Mouse (Mus musculus) ES-Bruce4 (cell line): ENCODE results near the gene Adamts5.

Source experiments
- CTCF ChIP-seq: IDR thresholded peaks from one replicate; pipeline ENCODE4 v1.8.1; 2011; ENCODE audit warnings: low read depth, low read length
- POLR2A ChIP-seq: IDR thresholded peaks from one replicate; pipeline ENCODE4 v1.8.1; 2011; ENCODE audit warnings: low read length; ENCODE audit not compliant: insufficient read depth

DNA sequence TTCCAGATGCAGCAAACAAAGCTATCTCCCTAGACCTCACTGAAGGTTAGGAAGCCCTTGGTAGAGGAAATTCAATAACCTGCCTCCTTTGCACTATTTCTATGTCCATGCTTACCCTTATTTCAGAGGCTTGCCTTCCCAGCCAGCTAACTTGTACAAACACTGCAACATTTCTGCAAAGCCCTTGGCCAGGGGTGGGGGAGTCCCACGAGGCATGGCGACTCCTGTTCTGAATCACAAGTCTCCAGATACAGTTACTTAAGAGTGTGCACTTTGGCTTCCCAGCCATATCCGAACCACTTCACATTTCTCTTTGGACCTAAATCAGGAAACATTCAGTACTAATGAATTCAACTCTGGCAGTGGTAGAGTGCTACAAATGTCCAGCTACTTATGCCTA is 27.5 kb downstream of the Adamts5 start:
- TF ChIP-seq CTCF (no peak), POLR2A (no peak)
